Mouse (Mus musculus) lung, embryonic 16.5 days (tissue): ENCODE data around the gene P3h1. TPM values are rescaled to one million over a fixed set of nuclear protein-coding genes. Genes with fewer than 3 reads are reported as not detected.
A peak's percentile ranks its signal among the peaks of the same experiment; 100 is the strongest.

Experiments used
- ATAC-seq: fragments of 200-750 bp; cut with Nextera tagmentation; 2 replicates; pipeline ENCODE4 v1.8.0; 2017; ENCODE audit warnings: low read depth, mild to moderate bottlenecking, moderate library complexity
- H3K27ac ChIP-seq: fragments of 300-500 bp; sonication (generic); 2 replicates; pipeline ENCODE4 v1.5.1; 2014; ENCODE audit warnings: mild to moderate bottlenecking, control low read depth, low read length
- H3K27me3 ChIP-seq: fragments of 300-500 bp; sonication (generic); 2 replicates; pipeline ENCODE4 v1.6.1; 2014; ENCODE audit warnings: low read depth, low read length, mixed read lengths; ENCODE audit not compliant: control insufficient read depth, insufficient read depth
- H3K36me3 ChIP-seq: fragments of 300-500 bp; sonication (generic); 2 replicates; pipeline ENCODE4 v1.6.1; 2014; ENCODE audit warnings: low read length; ENCODE audit not compliant: control insufficient read depth, insufficient read depth
- H3K4me1 ChIP-seq: fragments of 300-500 bp; sonication (generic); replicated peaks from 2 replicates; pipeline ENCODE4 v1.6.1; 2014; ENCODE audit warnings: low read length, mixed read lengths; ENCODE audit not compliant: control insufficient read depth, insufficient read depth
- H3K4me2 ChIP-seq: fragments of 300-500 bp; sonication (generic); 2 replicates; pipeline ENCODE4 v1.6.1; 2014; ENCODE audit warnings: low read depth, low read length, control low read depth
- H3K4me3 ChIP-seq: fragments of 300-500 bp; sonication (generic); 2 replicates; pipeline ENCODE4 v1.5.1; 2014; ENCODE audit warnings: mild to moderate bottlenecking, low read length, control low read depth
- H3K9ac ChIP-seq: fragments of 300-500 bp; sonication (generic); 2 replicates; pipeline ENCODE4 v1.6.1; 2014; ENCODE audit warnings: low read length, control low read depth
- H3K9me3 ChIP-seq: fragments of 300-500 bp; sonication (generic); 2 replicates; pipeline ENCODE4 v1.6.1; 2016; ENCODE audit warnings: low read length; ENCODE audit not compliant: control insufficient read depth
- WGBS: fragments of 180-500 bp; shearing (Covaris S2); extraction: QIAGEN DNeasy Blood & Tissue Kit; methylation state at CpG from one replicate; pipeline ENCODE4 v1.1.7; 2014; 5-methylcytosine and 5-hydroxymethylcytosine counted together
- polyA plus RNA-seq: library from polyadenylated mRNA; unstranded; fragments of >200 nt; fragmentation: Nextera tagmentation; extraction: Ambion mirVana; gene quantifications from 2 replicates; pipeline ENCODE4 v1.2.1, GENCODE M21; 2015

P3h1 gene
- polyA plus RNA-seq, 1 experiment from 2014 or later: 36.2 TPM

- peak within 1 kb of the TSS; percentile 67 for H3K4me3 ChIP-seq
- peak within 1 kb of the TSS; percentile 26; the same call in 1 of the 2 replicates for H3K27ac ChIP-seq
- H3K9me3 ChIP-seq: no peaks in the 10 kb centered on the region
- peak; percentile 97 for ATAC-seq
- under 1% methylated on average over 33 of the region's 47 CpGs for WGBS
- peaks cover 13% of the 10 kb centered on the region for H3K4me1 ChIP-seq
- peak within 1 kb of the TSS; percentile 80 for H3K4me2 ChIP-seq
- no peaks in the 10 kb centered on the region for H3K36me3 ChIP-seq
- peak within 1 kb of the TSS; percentile 77 for H3K9ac ChIP-seq
- H3K27me3 ChIP-seq: no peaks in the 10 kb centered on the region
Observed at GRCm38 (mm10) chr4:119194909-119195581, 37.7 kb upstream of the P3h1 start, which contains the start of gene Svbp. Svbp (plus strand) TSS chr4:119195306.

GRCm38 (mm10) chr4:119195582-119196320 lies 37.0 kb upstream of the P3h1 start:
- peak overlapping the region; percentile 26; the same call in 1 of the 2 replicates for H3K27ac ChIP-seq
- 0 out of 2 replicates have a peak, but pooled peaks have one; percentile 4 for ATAC-seq
- whole genome bisulfite sequencing: 6% methylated on average over 18 of the region's 18 CpGs

DNA sequence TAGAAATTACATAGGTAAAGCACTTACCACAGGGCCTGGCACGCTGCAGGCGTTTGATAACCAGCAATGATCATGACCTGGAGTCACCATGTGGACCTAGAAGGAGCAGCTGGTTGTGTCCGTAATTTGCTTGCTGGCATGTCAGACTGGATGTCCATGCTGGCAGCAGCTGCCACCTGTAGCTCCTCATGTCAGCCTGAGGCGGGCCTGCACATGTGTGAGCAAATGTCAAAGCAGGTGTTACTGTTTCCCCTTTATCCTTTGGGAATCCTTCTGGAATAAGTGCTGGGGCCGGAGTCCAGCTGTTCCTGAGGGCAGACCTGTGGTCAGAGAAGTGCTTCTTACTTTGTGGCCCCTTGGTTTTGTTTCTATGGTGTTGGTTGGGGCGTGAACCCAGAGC lies 34.6 kb upstream of the P3h1 start:
- Histone ChIP-seq H3K27ac (no peak overlapping the region), H3K27me3 (no peaks in the 10 kb centered on the region), H3K9me3 (no peaks in the 10 kb centered on the region), H3K4me2 (no peak overlapping the region), H3K4me1 (peaks cover 13% of the 10 kb centered on the region), H3K9ac (no peak overlapping the region), H3K36me3 (peaks cover 7% of the 10 kb centered on the region), H3K4me3 (no peak overlapping the region)
- WGBS: 79% methylated on average over 6 of the region's 6 CpGs
- no peak for ATAC-seq

More at GRCm38 (mm10) chr4:119195582-119196320, 37.0 kb upstream of the P3h1 start:
- Histone ChIP-seq H3K9ac (peak overlapping the region; percentile 77), H3K36me3 (no peaks in the 10 kb centered on the region), H3K27me3 (no peaks in the 10 kb centered on the region), H3K4me1 (peaks cover 13% of the 10 kb centered on the region), H3K9me3 (no peaks in the 10 kb centered on the region), H3K4me3 (peak overlapping the region; percentile 67), H3K4me2 (peak overlapping the region; percentile 80)

DNA sequence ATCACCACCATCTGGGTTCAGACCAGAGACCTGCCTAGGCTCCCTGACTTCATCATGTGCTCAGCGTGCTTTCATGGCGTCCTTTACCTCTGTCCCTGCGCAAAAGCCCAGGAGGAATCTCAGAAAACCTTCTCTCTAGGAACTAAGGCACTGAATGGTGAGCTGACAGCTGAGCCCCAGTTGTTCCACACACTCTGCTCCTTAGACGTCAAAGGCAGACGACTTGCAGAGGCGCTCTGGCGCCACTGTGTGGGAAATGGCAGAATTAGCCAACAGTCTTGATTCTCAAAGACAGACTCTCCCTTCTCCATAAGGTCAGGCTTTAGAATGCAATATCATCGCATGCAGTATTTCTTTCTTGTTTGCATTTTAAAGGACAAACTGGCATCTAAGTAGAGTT lies 28.0 kb upstream of the P3h1 start:
- H3K27ac ChIP-seq: no peak overlapping the region
- WGBS: 22% methylated on average over 8 of the region's 8 CpGs
- no peaks in the 10 kb centered on the region for H3K9me3 ChIP-seq
- H3K9ac ChIP-seq: no peak overlapping the region
- H3K27me3 ChIP-seq: no peaks in the 10 kb centered on the region
- H3K36me3 ChIP-seq: peaks cover 7% of the 10 kb centered on the region
- ATAC-seq: peak; percentile 56; the same call in 1 of the 2 replicates
- H3K4me3 ChIP-seq: no peak overlapping the region
- H3K4me1 ChIP-seq: no peaks in the 10 kb centered on the region
- no peak overlapping the region for H3K4me2 ChIP-seq

DNA sequence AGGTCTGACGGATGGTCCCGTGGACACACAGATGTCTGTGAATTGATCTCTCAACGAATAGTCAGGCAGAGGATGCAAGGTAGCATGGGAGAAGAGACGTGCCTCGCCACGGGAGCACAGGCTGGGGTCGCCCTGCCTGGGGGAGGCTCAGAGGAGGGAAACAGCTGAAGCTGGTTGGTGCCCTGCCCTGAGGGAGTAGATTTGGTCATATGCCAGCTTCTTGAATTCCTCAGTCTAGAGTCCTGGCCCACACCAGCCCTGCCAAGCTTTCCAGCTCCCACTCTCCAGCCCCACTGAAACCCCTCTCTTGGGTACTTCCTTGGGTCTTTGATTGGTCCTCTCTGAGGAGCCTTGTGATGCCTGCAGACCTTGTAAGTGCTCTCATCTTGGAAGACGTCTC lies 16.0 kb upstream of the P3h1 start:
- H3K4me2 ChIP-seq: no peak overlapping the region
- 55% methylated on average over 8 of the region's 8 CpGs for WGBS
- no peak overlapping the region for H3K4me3 ChIP-seq
- H3K9me3 ChIP-seq: no peaks in the 10 kb centered on the region
- no peak overlapping the region for H3K27ac ChIP-seq
- H3K9ac ChIP-seq: no peak overlapping the region
- H3K36me3 ChIP-seq: no peaks in the 10 kb centered on the region
- peaks cover 3% of the 10 kb centered on the region for H3K4me1 ChIP-seq
- no peaks in the 10 kb centered on the region for H3K27me3 ChIP-seq
- ATAC-seq: peak; percentile 68

GRCm38 (mm10) chr4:119218169-119218568 lies 14.5 kb upstream of the P3h1 start, which contains the start of gene Tmem269:
Tmem269 (minus strand) TSS chr4:119218217.
- Histone ChIP-seq H3K27me3 (no peaks in the 10 kb centered on the region), H3K4me2 (no peak within 1 kb of the TSS), H3K27ac (no peak within 1 kb of the TSS), H3K9me3 (no peaks in the 10 kb centered on the region), H3K4me1 (peaks cover 3% of the 10 kb centered on the region), H3K4me3 (no peak within 1 kb of the TSS), H3K36me3 (no peaks in the 10 kb centered on the region), H3K9ac (no peak within 1 kb of the TSS)
- ATAC-seq: peak; percentile 49
- WGBS: 11% methylated on average over 11 of the region's 11 CpGs

DNA sequence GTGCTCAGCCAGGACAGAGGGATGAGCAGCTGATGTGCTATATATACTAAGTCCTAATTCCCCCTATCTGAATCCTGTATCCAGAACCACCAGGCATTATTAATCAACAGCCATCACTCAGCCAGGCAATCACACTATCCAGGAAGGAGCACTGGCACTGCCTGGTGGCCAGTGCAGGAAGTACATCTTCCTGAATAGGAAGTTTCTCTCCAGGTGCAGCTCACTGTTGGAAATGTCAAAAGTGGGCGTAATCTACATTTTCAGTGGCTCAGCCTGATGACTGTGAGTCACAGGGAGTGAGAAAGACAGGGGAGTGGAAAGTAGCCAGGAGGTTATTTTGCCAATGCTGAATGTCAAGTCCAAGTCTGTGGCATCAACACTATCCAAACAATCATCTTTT lies 9.0 kb upstream of the P3h1 start:
- 82% methylated on average over 1 of the region's 1 CpGs for WGBS
- ATAC-seq: no peak
- peaks cover 34% of the 10 kb centered on the region for H3K36me3 ChIP-seq

GRCm38 (mm10) chr4:119224534-119224933 lies 8.2 kb upstream of the P3h1 start:
- no peak overlapping the region for H3K4me3 ChIP-seq
- no peaks in the 10 kb centered on the region for H3K9me3 ChIP-seq
- no peaks in the 10 kb centered on the region for H3K4me1 ChIP-seq
- peaks cover 34% of the 10 kb centered on the region for H3K36me3 ChIP-seq
- H3K27ac ChIP-seq: no peak overlapping the region
- H3K9ac ChIP-seq: no peak overlapping the region
- 94% methylated on average over 3 of the region's 3 CpGs for WGBS
- H3K4me2 ChIP-seq: no peak overlapping the region
- H3K27me3 ChIP-seq: no peaks in the 10 kb centered on the region
- no peak for ATAC-seq

More for the DNA sequence above, 9.0 kb upstream of the P3h1 start:
- H3K4me3 ChIP-seq: no peak overlapping the region
- H3K4me2 ChIP-seq: no peak overlapping the region
- no peaks in the 10 kb centered on the region for H3K9me3 ChIP-seq
- H3K27me3 ChIP-seq: no peaks in the 10 kb centered on the region
- H3K27ac ChIP-seq: no peak overlapping the region
- no peaks in the 10 kb centered on the region for H3K4me1 ChIP-seq
- no peak overlapping the region for H3K9ac ChIP-seq

DNA sequence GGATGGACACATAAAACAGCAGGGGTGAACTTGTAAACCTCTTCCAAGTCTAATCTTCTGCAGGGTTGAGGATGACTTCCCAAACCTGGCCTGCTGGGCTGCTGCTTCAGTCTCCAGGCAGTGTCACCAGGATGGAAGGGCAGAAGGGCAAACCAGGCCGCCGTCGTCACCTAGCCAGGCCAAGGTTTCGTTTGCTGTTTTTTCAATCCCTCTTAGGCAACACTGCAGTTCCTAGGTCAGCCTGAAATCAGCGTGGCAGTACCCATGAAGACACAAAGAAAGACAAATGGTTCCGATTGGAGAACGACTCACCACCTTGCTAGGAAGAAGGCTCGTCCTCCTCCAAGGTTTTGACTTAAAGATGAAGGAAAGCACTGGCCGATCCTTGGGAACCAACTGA lies 7.0 kb upstream of the P3h1 start:
- H3K4me1 ChIP-seq: no peaks in the 10 kb centered on the region
- H3K9ac ChIP-seq: no peak overlapping the region
- WGBS: 90% methylated on average over 9 of the region's 9 CpGs
- no peak overlapping the region for H3K4me2 ChIP-seq
- no peak overlapping the region for H3K4me3 ChIP-seq
- no peaks in the 10 kb centered on the region for H3K27me3 ChIP-seq
- H3K27ac ChIP-seq: no peak overlapping the region
- no peaks in the 10 kb centered on the region for H3K9me3 ChIP-seq
- no peak for ATAC-seq
- H3K36me3 ChIP-seq: peaks cover 34% of the 10 kb centered on the region
